Mouse (Mus musculus): Measurements from ENCODE around the gene Hist1h2bk. TPM values are rescaled to one million over a fixed set of nuclear protein-coding genes. Genes with fewer than 3 reads are reported as not detected.

The Hist1h2bk gene
- polyA plus RNA-seq, 1 experiment, result 0.50 TPM

- TF ChIP-seq CTCF (IDR thresholded peaks at IDR 0.05; ENCODE audit: extremely low read depth, insufficient read depth, low read length) (no peak), POLR2A (IDR thresholded peaks at IDR 0.05; ENCODE audit: extremely low read depth, insufficient read depth, low read length) (no peak)
- peak overlapping the region; percentile 60 for H3K4me3 ChIP-seq (ENCODE audit: insufficient read depth, low read length)
- H3K27ac ChIP-seq (ENCODE audit: insufficient read depth, low read length), result no peak overlapping the region
- H3K4me1 ChIP-seq (ENCODE audit: control insufficient read depth, insufficient read depth, low read length), result no peaks in the 10 kb centered on the region
Observed at GRCm38 (mm10) chr13:22026058-22027031, 9.3 kb upstream of the Hist1h2bk start.

- TF ChIP-seq POLR2A (IDR thresholded peaks at IDR 0.05; ENCODE audit: extremely low read depth, insufficient read depth, low read length), result no peak
- peak; percentile 90 for TF ChIP-seq CTCF (IDR thresholded peaks at IDR 0.05; ENCODE audit: extremely low read depth, insufficient read depth, low read length)
- Histone ChIP-seq H3K4me1 (ENCODE audit: control insufficient read depth, insufficient read depth, low read length) (no peaks in the 10 kb centered on the region), H3K4me3 (ENCODE audit: insufficient read depth, low read length) (peak overlapping the region; percentile 30), H3K27ac (ENCODE audit: insufficient read depth, low read length) (no peak overlapping the region)
Observed at GRCm38 (mm10) chr13:22028673-22029460, 6.8 kb upstream of the Hist1h2bk start.

DNA sequence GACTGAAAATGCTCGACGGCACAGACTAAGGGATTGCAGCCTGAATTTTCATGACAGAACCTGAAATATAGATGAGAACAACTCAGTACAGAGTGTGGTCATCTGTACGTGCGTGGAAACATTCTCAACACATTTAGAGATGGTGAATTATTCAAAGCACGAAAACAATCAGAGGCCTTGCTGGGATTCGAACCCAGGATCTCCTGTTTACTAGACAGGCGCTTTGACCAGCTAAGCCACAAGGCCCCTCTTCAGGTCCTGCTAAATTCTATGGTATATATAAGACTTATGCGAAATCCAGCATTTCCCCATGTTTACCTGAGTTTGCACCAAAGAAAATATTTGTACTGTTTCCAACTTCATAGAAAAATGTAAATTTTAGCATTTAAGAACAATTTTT lies 5.7 kb upstream of the Hist1h2bk start:
- H3K27ac ChIP-seq (ENCODE audit: insufficient read depth, low read length), result no peak overlapping the region
- H3K4me1 ChIP-seq (ENCODE audit: control insufficient read depth, insufficient read depth, low read length), result peaks cover 1% of the 10 kb centered on the region; the same call in 1 of the 2 replicates
- no peak overlapping the region for H3K4me3 ChIP-seq (ENCODE audit: insufficient read depth, low read length)
- TF ChIP-seq CTCF (IDR thresholded peaks at IDR 0.05; ENCODE audit: extremely low read depth, insufficient read depth, low read length), result no peak
- no peak for TF ChIP-seq POLR2A (IDR thresholded peaks at IDR 0.05; ENCODE audit: extremely low read depth, insufficient read depth, low read length)

DNA sequence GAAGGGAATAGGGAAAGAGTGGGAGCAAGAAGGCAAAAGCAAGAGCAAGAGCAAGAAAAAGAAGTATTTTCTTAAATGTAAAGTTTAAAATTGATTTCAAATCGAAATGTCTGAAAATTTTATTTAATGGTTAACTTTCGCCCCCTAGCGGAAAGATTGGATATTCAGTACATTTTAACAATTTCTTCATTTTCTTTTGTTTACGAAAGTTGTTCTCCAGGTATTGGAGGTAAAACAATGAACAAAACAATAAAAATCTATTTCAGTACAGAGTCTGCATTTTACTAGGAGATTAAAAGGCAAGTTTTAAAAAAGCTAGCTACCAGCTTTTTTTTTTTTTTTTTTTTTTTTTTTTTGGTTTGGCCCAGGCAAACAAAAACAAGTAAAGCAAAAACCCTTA lies 5.2 kb upstream of the Hist1h2bk start:
- TF ChIP-seq POLR2A (IDR thresholded peaks at IDR 0.05; ENCODE audit: extremely low read depth, insufficient read depth, low read length), result no peak
- TF ChIP-seq CTCF (IDR thresholded peaks at IDR 0.05; ENCODE audit: extremely low read depth, insufficient read depth, low read length), result no peak
- Histone ChIP-seq H3K4me3 (ENCODE audit: insufficient read depth, low read length) (no peak overlapping the region), H3K4me1 (ENCODE audit: control insufficient read depth, insufficient read depth, low read length) (peaks cover 1% of the 10 kb centered on the region; the same call in 1 of the 2 replicates), H3K27ac (ENCODE audit: insufficient read depth, low read length) (no peak overlapping the region)

- peaks cover 1% of the 10 kb centered on the region; the same call in 1 of the 2 replicates for H3K4me1 ChIP-seq (ENCODE audit: control insufficient read depth, insufficient read depth, low read length)
- H3K27ac ChIP-seq (ENCODE audit: insufficient read depth, low read length), result no peak overlapping the region
- H3K4me3 ChIP-seq (ENCODE audit: insufficient read depth, low read length), result no peak overlapping the region
- no peak for TF ChIP-seq CTCF (IDR thresholded peaks at IDR 0.05; ENCODE audit: extremely low read depth, insufficient read depth, low read length)
- no peak for TF ChIP-seq POLR2A (IDR thresholded peaks at IDR 0.05; ENCODE audit: extremely low read depth, insufficient read depth, low read length)
Observed at GRCm38 (mm10) chr13:22033741-22034442, 1.8 kb upstream of the Hist1h2bk start.

DNA sequence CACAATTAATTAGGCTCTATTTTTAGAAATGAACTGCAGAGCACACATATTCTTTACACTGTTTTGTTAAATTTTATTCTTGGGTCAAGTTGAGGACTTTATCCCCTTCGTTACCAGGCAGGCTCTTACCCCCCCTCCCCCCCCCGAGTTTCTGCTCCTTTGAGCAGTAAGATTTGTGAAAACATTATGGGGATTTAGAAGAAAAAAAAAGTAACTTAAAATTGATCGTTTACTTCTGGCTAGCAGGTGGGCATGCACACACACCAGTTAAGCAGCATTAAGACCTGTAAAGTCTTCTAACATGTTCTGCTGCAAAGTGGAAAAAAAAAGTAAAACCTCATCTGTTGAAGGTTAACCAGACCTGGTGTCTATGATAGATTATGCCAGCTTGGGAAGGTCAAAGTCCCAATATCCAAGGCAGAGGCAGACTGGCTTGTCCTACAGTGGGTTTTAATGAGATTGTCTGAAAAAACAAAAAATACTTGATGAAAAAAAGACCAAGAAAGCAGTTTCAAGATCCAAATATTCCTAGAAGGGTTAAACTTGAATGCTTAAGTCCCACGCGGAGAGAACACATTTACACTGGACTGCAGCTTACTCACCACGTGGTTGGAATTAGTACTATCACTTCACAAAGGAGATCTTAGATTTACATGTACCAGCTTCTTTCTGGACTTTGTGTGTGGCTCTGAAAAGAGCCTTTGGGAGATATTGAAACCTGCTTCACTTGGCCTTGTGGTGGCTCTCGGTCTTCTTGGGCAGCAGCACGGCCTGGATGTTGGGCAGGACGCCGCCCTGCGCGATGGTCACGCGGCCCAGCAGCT lies 1.0 kb upstream of the Hist1h2bk start:
- no peak overlapping the region for H3K27ac ChIP-seq (ENCODE audit: insufficient read depth, low read length)
- H3K4me1 ChIP-seq (ENCODE audit: control insufficient read depth, insufficient read depth, low read length), result peaks cover 1% of the 10 kb centered on the region; the same call in 1 of the 2 replicates
- H3K4me3 ChIP-seq (ENCODE audit: insufficient read depth, low read length), result no peak overlapping the region
- TF ChIP-seq CTCF (IDR thresholded peaks at IDR 0.05; ENCODE audit: extremely low read depth, insufficient read depth, low read length) (no peak), POLR2A (IDR thresholded peaks at IDR 0.05; ENCODE audit: extremely low read depth, insufficient read depth, low read length) (no peak)

DNA sequence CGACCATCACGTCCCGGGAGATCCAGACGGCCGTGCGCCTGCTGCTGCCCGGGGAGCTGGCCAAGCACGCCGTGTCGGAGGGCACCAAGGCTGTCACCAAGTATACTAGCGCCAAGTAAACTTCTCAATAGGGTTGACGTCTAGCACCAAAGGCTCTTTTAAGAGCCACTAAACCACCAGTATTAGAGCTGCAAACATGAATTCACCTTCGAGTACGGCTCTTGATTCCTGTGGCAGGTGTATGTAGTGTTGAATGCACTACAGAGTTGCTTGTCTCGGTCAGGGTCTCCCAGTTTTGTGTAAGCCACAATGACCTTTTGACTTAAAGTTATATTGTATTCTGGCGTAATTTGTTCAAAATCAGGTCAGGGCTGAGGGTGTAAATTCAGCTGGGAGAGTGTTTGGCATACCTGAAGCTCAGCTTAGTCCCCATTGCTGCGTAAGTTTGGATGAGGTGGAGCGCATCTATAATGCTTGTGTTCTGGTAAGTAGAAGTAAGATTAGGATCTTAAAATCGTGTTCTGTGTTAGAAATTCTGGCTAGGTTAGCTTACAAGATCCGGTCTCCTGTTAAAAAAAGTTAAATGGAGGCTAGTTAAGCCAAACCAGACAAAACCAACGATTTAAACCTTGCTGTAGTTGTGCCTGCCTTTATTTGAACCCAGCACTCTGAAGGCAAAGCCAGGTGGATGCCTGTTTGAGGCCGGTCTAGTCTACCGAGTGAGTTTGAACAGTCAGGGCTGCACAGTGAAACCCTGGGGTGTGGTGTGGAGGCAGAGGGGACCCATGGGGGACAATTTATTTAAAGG lies 683 bp downstream of the Hist1h2bk start:
- H3K4me3 ChIP-seq (ENCODE audit: insufficient read depth, low read length), result peak overlapping the region; percentile 14; the same call in 1 of the 2 replicates
- H3K27ac ChIP-seq (ENCODE audit: insufficient read depth, low read length), result no peak overlapping the region
- TF ChIP-seq CTCF (IDR thresholded peaks at IDR 0.05; ENCODE audit: extremely low read depth, insufficient read depth, low read length) (no peak), POLR2A (IDR thresholded peaks at IDR 0.05; ENCODE audit: extremely low read depth, insufficient read depth, low read length) (no peak)

GRCm38 (mm10) chr13:22036986-22037385 lies 1.3 kb downstream of the Hist1h2bk start:
- Histone ChIP-seq H3K4me1 (ENCODE audit: control insufficient read depth, insufficient read depth, low read length) (peaks cover 1% of the 10 kb centered on the region; the same call in 1 of the 2 replicates), H3K4me3 (ENCODE audit: insufficient read depth, low read length) (no peak overlapping the region), H3K27ac (ENCODE audit: insufficient read depth, low read length) (no peak overlapping the region)
- TF ChIP-seq CTCF (IDR thresholded peaks at IDR 0.05; ENCODE audit: extremely low read depth, insufficient read depth, low read length), result no peak
- TF ChIP-seq POLR2A (IDR thresholded peaks at IDR 0.05; ENCODE audit: extremely low read depth, insufficient read depth, low read length), result no peak

More for the DNA sequence above, 683 bp downstream of the Hist1h2bk start:
- H3K4me1 ChIP-seq (ENCODE audit: control insufficient read depth, insufficient read depth, low read length), result peaks cover 1% of the 10 kb centered on the region; the same call in 1 of the 2 replicates

Data from cortical plate, adult 2 months (tissue).